Mouse (Mus musculus) CH12.LX (cell line): ENCODE measurements around the gene Tmem132d. TPM values are rescaled to one million over a fixed set of nuclear protein-coding genes. Genes with fewer than 3 reads are reported as not detected.

Experiments
- DNase-seq: peaks from one replicate; pipeline ENCODE4 v3.0.0-alpha.2; 2013; ENCODE audit errors: extremely low read depth
- H3K27ac ChIP-seq: 2 replicates; pipeline ENCODE4 v1.5.1; 2012; ENCODE audit warnings: low read depth, mild to moderate bottlenecking, control low read depth, moderate library complexity; ENCODE audit not compliant: insufficient read depth
- H3K27me3 ChIP-seq: replicated peaks from 2 replicates; pipeline ENCODE3; 2012; ENCODE audit warnings: inconsistent platforms
- H3K36me3 ChIP-seq, 2 experiments: replicated peaks in 1 of 2; 2 replicates each; pipeline versions ENCODE3 to v1.6.1; 2012; ENCODE audit warnings: inconsistent platforms in 1 of 2, low read length in 1 of 2, mild to moderate bottlenecking in 1 of 2, mixed read lengths in 1 of 2, moderate library complexity in 1 of 2; ENCODE audit not compliant: control insufficient read depth in 1 of 2, insufficient read depth in 1 of 2
- H3K4me1 ChIP-seq, 2 experiments: 2 replicates each; pipeline ENCODE4 v1.6.1; 2012; ENCODE audit warnings: inconsistent platforms in 1 of 2, moderate library complexity in 1 of 2; ENCODE audit not compliant: insufficient read depth in 2 of 2, control insufficient read depth in 1 of 2
- H3K4me2 ChIP-seq: 2 replicates; pipeline ENCODE4 v1.6.1; 2012; ENCODE audit warnings: low read depth, mild to moderate bottlenecking, control low read depth; ENCODE audit not compliant: poor library complexity, insufficient read depth, severe bottlenecking
- H3K4me3 ChIP-seq, 3 experiments: fragments of 150-350 bp in 1 of 3; sonication (generic) in 1 of 3; replicated peaks in 1 of 3; 2 replicates each; pipeline versions ENCODE3 to v1.5.1; 2011 to 2012; ENCODE audit warnings: low read depth in 2 of 3, low read length in 2 of 3, mild to moderate bottlenecking in 2 of 3, moderate library complexity in 2 of 3, control low read depth in 1 of 3, improper control_type of control experiment in 1 of 3, inconsistent platforms in 1 of 3, mixed read lengths in 1 of 3; ENCODE audit not compliant: poor library complexity in 1 of 3
- H3K79me2 ChIP-seq: replicated peaks from 2 replicates; pipeline ENCODE4 v1.6.1; 2012; ENCODE audit warnings: mild to moderate bottlenecking, moderate library complexity; ENCODE audit not compliant: control insufficient read depth, poor library complexity, insufficient read depth, severe bottlenecking; ENCODE audit errors: extremely low read depth
- H3K9ac ChIP-seq: 2 replicates; pipeline ENCODE4 v1.6.1; 2012; ENCODE audit warnings: low read depth, mild to moderate bottlenecking, control low read depth, moderate library complexity; ENCODE audit not compliant: insufficient read depth
- H3K9me3 ChIP-seq: replicated peaks from 2 replicates; pipeline ENCODE3; 2012; ENCODE audit warnings: low read length, inconsistent platforms, mixed read lengths
- CHD1 ChIP-seq: IDR thresholded peaks from 2 replicates; pipeline ENCODE4 v1.6.1; 2012; ENCODE audit warnings: low read depth, low read length, improper control_type of control experiment, inconsistent platforms
- CHD2 ChIP-seq: IDR thresholded peaks from 2 replicates; pipeline ENCODE4 v1.6.1; 2011; ENCODE audit warnings: low read length, improper control_type of control experiment
- ELF1 ChIP-seq: IDR thresholded peaks from 2 replicates; pipeline ENCODE4 v1.6.1; 2014; ENCODE audit warnings: low read depth, mild to moderate bottlenecking, inconsistent platforms, low read length, improper control_type of control experiment
- EP300 ChIP-seq: IDR thresholded peaks from 2 replicates; pipeline ENCODE4 v1.6.1; 2011; ENCODE audit warnings: low read length, improper control_type of control experiment
- ETS1 ChIP-seq: conservative IDR thresholded peaks from 2 replicates; pipeline ENCODE4 v1.6.1; 2012; ENCODE audit warnings: low read depth, mild to moderate bottlenecking, inconsistent platforms, low read length, improper control_type of control experiment, moderate library complexity
- HCFC1 ChIP-seq: IDR thresholded peaks from 2 replicates; pipeline ENCODE4 v1.6.1; 2012; ENCODE audit warnings: low read depth, mild to moderate bottlenecking, inconsistent platforms, low read length, improper control_type of control experiment
- JUND ChIP-seq: conservative IDR thresholded peaks from 2 replicates; pipeline ENCODE4 v1.6.1; 2011; ENCODE audit warnings: low read depth, low read length, improper control_type of control experiment
- KAT2A ChIP-seq: IDR thresholded peaks from 2 replicates; pipeline ENCODE4 v1.6.1; 2012; ENCODE audit warnings: low read length, improper control_type of control experiment, inconsistent platforms; ENCODE audit not compliant: insufficient replicate concordance
- MAFK ChIP-seq: IDR thresholded peaks from 2 replicates; pipeline ENCODE4 v1.6.1; 2011; ENCODE audit warnings: low read length, improper control_type of control experiment; ENCODE audit not compliant: insufficient replicate concordance
- MAZ ChIP-seq: IDR thresholded peaks from 2 replicates; pipeline ENCODE4 v1.6.1; 2012; ENCODE audit warnings: low read depth, mild to moderate bottlenecking, inconsistent platforms, low read length, improper control_type of control experiment, moderate library complexity
- MEF2A ChIP-seq: IDR thresholded peaks from 2 replicates; pipeline ENCODE4 v1.6.1; 2014; ENCODE audit warnings: low read depth, mild to moderate bottlenecking, inconsistent platforms, low read length, improper control_type of control experiment, borderline replicate concordance
- MXI1 ChIP-seq: IDR thresholded peaks from 2 replicates; pipeline ENCODE4 v1.6.1; 2011; ENCODE audit warnings: mild to moderate bottlenecking, low read depth, low read length, improper control_type of control experiment
- MYC ChIP-seq: IDR thresholded peaks from 2 replicates; pipeline ENCODE4 v1.6.1; 2011; ENCODE audit warnings: low read depth, mild to moderate bottlenecking, improper control_type of control experiment, low read length
- NELFE ChIP-seq: IDR thresholded peaks from 2 replicates; pipeline ENCODE4 v1.6.1; 2011; ENCODE audit warnings: low read depth, low read length, improper control_type of control experiment
- PAX5 ChIP-seq: IDR thresholded peaks from 2 replicates; pipeline ENCODE4 v1.6.1; 2012; ENCODE audit warnings: low read length, inconsistent platforms, mixed read lengths
- POLR2A ChIP-seq: IDR thresholded peaks from 2 replicates; pipeline ENCODE4 v1.6.1; 2011; ENCODE audit warnings: low read depth, mild to moderate bottlenecking, improper control_type of control experiment, low read length
- SIN3A ChIP-seq: IDR thresholded peaks from 2 replicates; pipeline ENCODE4 v1.6.1; 2012; ENCODE audit warnings: low read length, improper control_type of control experiment, inconsistent platforms
- SMC3 ChIP-seq: IDR thresholded peaks from 2 replicates; pipeline ENCODE4 v1.6.1; 2011; ENCODE audit warnings: low read depth, low read length, improper control_type of control experiment
- TBP ChIP-seq: conservative IDR thresholded peaks from 2 replicates; pipeline ENCODE4 v1.6.1; 2011; ENCODE audit warnings: low read depth, low read length, improper control_type of control experiment
- TCF12 ChIP-seq: IDR thresholded peaks from 2 replicates; pipeline ENCODE4 v1.6.1; 2014; ENCODE audit warnings: low read depth, mild to moderate bottlenecking, inconsistent platforms, low read length, improper control_type of control experiment
- UBTF ChIP-seq: IDR thresholded peaks from 2 replicates; pipeline ENCODE4 v1.6.1; 2012; ENCODE audit warnings: low read depth, mild to moderate bottlenecking, inconsistent platforms, low read length, improper control_type of control experiment, moderate library complexity
- USF1 ChIP-seq: IDR thresholded peaks from 2 replicates; pipeline ENCODE4 v1.6.1; 2014; ENCODE audit warnings: low read depth, mild to moderate bottlenecking, inconsistent platforms, low read length, improper control_type of control experiment
- ZC3H11A ChIP-seq: IDR thresholded peaks from 2 replicates; pipeline ENCODE4 v1.6.1; 2012; ENCODE audit warnings: low read depth, mild to moderate bottlenecking, inconsistent platforms, low read length, improper control_type of control experiment
- ZMIZ1 ChIP-seq: IDR thresholded peaks from 2 replicates; pipeline ENCODE4 v1.6.1; 2012; ENCODE audit warnings: low read depth, mild to moderate bottlenecking, inconsistent platforms, low read length, improper control_type of control experiment
- ZNF384 ChIP-seq: IDR thresholded peaks from 2 replicates; pipeline ENCODE4 v1.6.1; 2012; ENCODE audit warnings: low read depth, low read length, improper control_type of control experiment, inconsistent platforms
- dilution Hi-C: fragments of 300-500 bp; cut with MboI; formaldehyde crosslinking; loops from 2 replicates; pipeline ENCODE4 v1.14.3; 2020; ENCODE audit warnings: low sequenced_read_pairs; ENCODE audit not compliant: extremely low pct_unique_long_range_greater_than_20kb, extremely low pct_ligation_motif_present
- in situ Hi-C: fragments of 300-500 bp; cut with MboI; formaldehyde crosslinking; loops from 3 replicates; pipeline ENCODE4 v1.14.3; 2019; ENCODE audit warnings: low sequenced_read_pairs, low pct_ligation_motif_present, low pct_unique_long_range_greater_than_20kb, mixed read lengths
- polyA plus RNA-seq: library from polyadenylated mRNA; unstranded; fragments of >175 nt; gene quantifications from 2 replicates; pipeline ENCODE4 v1.2.1, GENCODE M21; 2012; ENCODE audit warnings: low read depth; ENCODE audit not compliant: insufficient read length
- total RNA-seq, 2 experiments: library from RNA; depleted of rRNA; stranded (reverse); fragments of 300-350 nt in 1 of 2; fragments of >200 nt in 1 of 2; gene quantifications; 2 replicates each; pipeline ENCODE4 v1.2.3; 2012 to 2014

The Tmem132d gene
- total and polyA plus RNA-seq, 3 experiments, result not detected

GRCm38 (mm10) chr5:128027076-128027475 is 405.8 kb downstream of the Tmem132d start:
- Histone ChIP-seq H3K4me2 (no peak overlapping the region), H3K4me1 (no peaks in the 10 kb centered on the region), H3K4me3 (no peak overlapping the region), H3K79me2 (no peaks in the 10 kb centered on the region), H3K9ac (no peak overlapping the region), H3K27me3 (no peaks in the 10 kb centered on the region), H3K27ac (no peak overlapping the region), H3K36me3 (no peaks in the 10 kb centered on the region), H3K9me3 (peaks cover 71% of the 10 kb centered on the region)
- TF ChIP-seq EP300 (no peak), MAZ (no peak), MAFK (no peak), CHD2 (no peak), TCF12 (no peak), ZMIZ1 (no peak), MEF2A (no peak), ETS1 (no peak), JUND (no peak), MYC (no peak), SMC3 (no peak), NELFE (no peak), UBTF (no peak)
- dilution Hi-C loops, result no loop called here
- DNase-seq, result no peak
- in situ Hi-C loops, result no loop called here

GRCm38 (mm10) chr5:128004666-128005065 is 428.2 kb downstream of the Tmem132d start:
- in situ Hi-C loops, result no loop called here
- DNase-seq, result no peak

GRCm38 (mm10) chr5:127996526-127997245 is 436.2 kb downstream of the Tmem132d start:
- Histone ChIP-seq H3K79me2 (no peaks in the 10 kb centered on the region), H3K27me3 (no peaks in the 10 kb centered on the region), H3K9me3 (peaks cover 62% of the 10 kb centered on the region), H3K4me1 (no peaks in the 10 kb centered on the region), H3K4me2 (no peak overlapping the region), H3K36me3 (no peaks in the 10 kb centered on the region), H3K4me3 (no peak overlapping the region), H3K9ac (no peak overlapping the region), H3K27ac (no peak overlapping the region)
- DNase-seq, result no peak
- dilution Hi-C loops (no loop called here), in situ Hi-C loops (no loop called here)
- TF ChIP-seq ELF1 (no peak), PAX5 (no peak), ZNF384 (no peak), JUND (no peak), KAT2A (no peak), EP300 (no peak), MAFK (no peak), ZC3H11A (no peak), ETS1 (no peak), MXI1 (no peak), CHD1 (no peak), HCFC1 (no peak), TBP (no peak), SIN3A (no peak), MEF2A (no peak), USF1 (no peak), TCF12 (no peak), MAZ (no peak)

More at GRCm38 (mm10) chr5:128004666-128005065, 428.2 kb downstream of the Tmem132d start:
- H3K27ac ChIP-seq, result no peak overlapping the region
- H3K36me3 ChIP-seq, result no peaks in the 10 kb centered on the region
- peaks cover 79% of the 10 kb centered on the region for H3K9me3 ChIP-seq
- no peak overlapping the region for H3K9ac ChIP-seq
- no peaks in the 10 kb centered on the region for H3K27me3 ChIP-seq
- H3K4me2 ChIP-seq, result no peak overlapping the region
- H3K4me1 ChIP-seq, result no peaks in the 10 kb centered on the region
- no peak overlapping the region for H3K4me3 ChIP-seq
- H3K79me2 ChIP-seq, result no peaks in the 10 kb centered on the region
- dilution Hi-C loops, result no loop called here
- no peak for TF ChIP-seq POLR2A
- no peak for TF ChIP-seq CHD1
